Mouse (Mus musculus) embryonic fibroblast, embryonic 13.5 days (primary cell): Measurements from ENCODE around the gene Hist1h1a.

Experiments
- CTCF ChIP-seq: IDR thresholded peaks from 2 replicates; pipeline ENCODE4 v1.5.1; 2011; ENCODE audit warnings: mild to moderate bottlenecking, control low read depth, low read length, moderate library complexity, borderline replicate concordance; ENCODE audit not compliant: insufficient read depth
- POLR2A ChIP-seq: IDR thresholded peaks from 2 replicates; pipeline ENCODE4 v1.6.1; 2011; ENCODE audit warnings: low read depth, mild to moderate bottlenecking, control low read depth, low read length, moderate library complexity

- TF ChIP-seq POLR2A: no peak
- no peak for TF ChIP-seq CTCF
Measured at GRCm38 (mm10) chr13:23724239-23724638, 39.2 kb upstream of the Hist1h1a start.
